Mouse (Mus musculus) brain, embryonic 14.5 days (tissue): Measurements from ENCODE around the gene Cyp4a12a. TPM values are rescaled to one million over a fixed set of nuclear protein-coding genes. Genes with fewer than 3 reads are reported as not detected.
"Not testable (repeated sequence)": the region's sequence is repeated elsewhere in the genome, so short reads cannot be mapped to it uniquely, and the experiment has no call there.

ENCODE experiments used
- DNase-seq: peaks from one replicate; pipeline ENCODE4 v3.0.0-alpha.2; 2011; ENCODE audit warnings: low read depth
- CTCF ChIP-seq: fragments of 200-500 bp; IDR thresholded peaks from 2 replicates; pipeline ENCODE4 v1.5.1; 2012; ENCODE audit warnings: inconsistent platforms, mild to moderate bottlenecking, moderate library complexity, borderline replicate concordance; ENCODE audit not compliant: insufficient read depth, insufficient read length; ENCODE audit errors: extremely low read depth
- POLR2A ChIP-seq: fragments of 200-500 bp; IDR thresholded peaks from 2 replicates; pipeline ENCODE4 v1.6.1; 2012; ENCODE audit warnings: mild to moderate bottlenecking, inconsistent platforms, borderline replicate concordance; ENCODE audit not compliant: poor library complexity, insufficient read depth, insufficient read length, severe bottlenecking; ENCODE audit errors: extremely low read depth
- polyA plus RNA-seq: library from polyadenylated mRNA; depleted of rRNA; stranded (reverse); fragments of >200 nt; gene quantifications from 2 replicates; pipeline ENCODE4 v1.2.3, GENCODE M21; 2012; rRNA removed

Cyp4a12a gene
- not detected in 2 replicates for polyA plus RNA-seq

DNA sequence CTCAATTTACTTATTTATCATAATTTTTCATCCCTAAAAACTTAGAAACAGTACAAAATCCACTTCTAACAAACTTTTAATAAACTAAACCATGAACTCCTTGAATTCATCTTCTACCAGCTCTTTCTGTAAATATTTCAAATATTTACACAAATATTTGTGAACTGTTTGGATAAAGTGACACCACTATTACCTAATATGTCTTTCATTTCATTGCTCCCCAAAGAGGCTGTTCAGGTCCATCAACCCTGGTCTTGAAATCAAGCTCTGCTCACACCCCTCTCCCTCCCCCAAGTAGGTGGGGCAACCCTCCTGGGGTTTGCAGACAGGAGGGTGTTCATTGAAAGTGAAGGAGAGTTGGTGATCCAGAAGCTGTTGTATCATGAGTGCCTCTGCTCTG lies at the start of gene Cyp4a12a:
Cyp4a12a (plus strand) TSS at position 301 of the 400 bp plus-strand sequence.
- not testable (repeated sequence) for DNase-seq

DNA sequence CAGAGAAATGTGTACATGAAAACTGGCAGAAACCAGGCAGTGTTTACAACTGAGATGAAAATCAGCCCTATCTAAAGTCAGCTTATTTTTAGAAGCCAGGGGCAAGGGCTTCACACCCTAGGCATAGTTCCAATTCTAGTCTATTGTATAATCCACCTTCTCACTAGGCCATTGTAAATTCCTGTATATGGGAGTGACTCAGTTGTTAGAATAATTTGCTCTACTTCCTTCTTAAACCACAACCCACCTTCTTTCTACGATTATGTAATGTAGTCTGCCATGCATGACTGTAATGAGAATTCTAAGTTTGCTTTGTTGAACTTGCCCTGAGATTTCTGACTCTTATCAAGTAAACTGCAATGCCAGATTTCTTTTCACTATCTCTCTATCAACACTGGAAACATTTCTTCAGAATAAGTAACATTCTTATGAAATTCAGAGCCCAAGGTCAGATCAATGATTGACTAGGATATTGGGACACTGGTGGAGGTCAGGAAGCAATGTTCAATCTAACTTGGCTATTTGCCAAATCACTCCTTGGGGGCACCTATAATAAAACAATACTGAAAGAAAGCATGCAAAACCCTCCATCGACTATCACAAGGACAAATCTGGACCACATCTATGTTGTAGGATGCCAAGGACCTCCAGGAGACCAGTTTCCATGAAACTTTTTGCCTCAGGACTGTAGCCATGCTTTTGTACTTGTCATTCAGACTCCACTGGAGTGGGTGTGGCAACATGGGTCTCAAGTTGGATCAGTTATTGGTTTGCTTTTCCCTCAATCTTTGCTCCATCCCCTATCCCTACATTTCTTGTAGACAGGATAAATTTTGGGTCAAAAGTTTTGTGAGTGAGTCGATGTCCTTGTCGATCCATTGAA lies 33.9 kb upstream of the Cyp4a12a start:
- DNase-seq = not testable (repeated sequence)

DNA sequence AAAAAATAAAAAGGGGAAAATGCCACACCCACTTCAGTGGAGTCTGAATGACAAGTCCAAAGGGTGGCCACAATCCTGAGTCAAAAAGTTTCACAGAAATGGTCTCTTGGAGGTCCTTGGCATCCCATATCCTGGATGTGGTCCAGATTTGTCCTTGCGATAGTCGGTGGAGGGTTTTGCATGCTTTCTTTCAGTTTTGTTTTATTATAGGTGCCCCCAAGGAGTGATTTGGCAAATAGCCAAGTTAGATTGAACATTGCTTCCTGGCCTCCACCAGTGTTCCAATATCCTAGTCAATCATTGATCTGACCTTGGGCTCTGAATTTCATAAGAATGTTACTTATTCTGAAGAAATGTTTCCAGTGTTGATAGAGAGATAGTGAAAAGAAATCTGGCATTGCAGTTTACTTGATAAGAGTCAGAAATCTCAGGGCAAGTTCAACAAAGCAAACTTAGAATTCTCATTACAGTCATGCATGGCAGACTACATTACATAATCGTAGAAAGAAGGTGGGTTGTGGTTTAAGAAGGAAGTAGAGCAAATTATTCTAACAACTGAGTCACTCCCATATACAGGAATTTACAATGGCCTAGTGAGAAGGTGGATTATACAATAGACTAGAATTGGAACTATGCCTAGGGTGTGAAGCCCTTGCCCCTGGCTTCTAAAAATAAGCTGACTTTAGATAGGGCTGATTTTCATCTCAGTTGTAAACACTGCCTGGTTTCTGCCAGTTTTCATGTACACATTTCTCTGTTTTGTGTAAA lies 20.4 kb upstream of the Cyp4a12a start:
- not testable (repeated sequence) for DNase-seq

DNA sequence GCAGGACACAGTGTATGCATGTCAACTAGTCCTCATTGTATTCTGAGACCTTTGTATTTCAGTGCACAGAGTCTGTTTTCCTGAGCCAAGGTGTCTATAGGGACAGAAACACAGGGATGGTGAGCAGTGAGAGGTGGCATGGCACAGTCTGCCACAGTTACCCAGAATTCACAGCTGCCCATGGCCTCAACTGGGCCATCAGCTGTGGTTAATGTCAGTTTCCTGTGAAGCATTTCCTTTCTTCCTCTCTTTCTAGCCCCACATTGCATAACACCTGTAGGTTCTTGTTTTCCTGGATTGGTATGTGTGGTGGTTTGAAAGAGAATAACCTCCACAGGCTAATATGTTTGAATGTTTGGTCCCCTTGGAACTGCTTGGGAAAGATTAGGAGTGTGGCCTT lies 18.5 kb upstream of the Cyp4a12a start:
- DNase-seq = no peak
- TF ChIP-seq POLR2A (no peak), CTCF (no peak)

DNA sequence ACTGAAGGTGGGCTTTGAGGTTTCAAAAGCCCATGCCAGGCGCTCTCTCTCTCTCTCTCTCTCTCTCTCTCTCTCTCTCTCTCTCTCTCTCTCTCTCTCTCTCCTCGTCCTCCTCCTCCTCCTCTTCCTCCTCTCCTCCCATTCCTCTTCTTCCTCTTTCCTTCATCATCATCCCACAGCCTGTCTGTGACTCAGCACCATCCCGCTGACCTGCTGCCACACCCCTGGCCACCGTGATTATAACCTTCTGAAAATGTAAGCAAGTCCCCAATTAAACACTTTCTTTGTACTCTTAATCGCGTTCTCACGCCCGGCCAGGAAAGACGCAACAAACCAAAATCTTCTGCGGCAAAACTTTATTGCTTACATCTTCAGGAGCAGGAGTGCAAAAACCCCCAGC lies 18.1 kb upstream of the Cyp4a12a start:
- DNase-seq = peak; percentile 2

DNA sequence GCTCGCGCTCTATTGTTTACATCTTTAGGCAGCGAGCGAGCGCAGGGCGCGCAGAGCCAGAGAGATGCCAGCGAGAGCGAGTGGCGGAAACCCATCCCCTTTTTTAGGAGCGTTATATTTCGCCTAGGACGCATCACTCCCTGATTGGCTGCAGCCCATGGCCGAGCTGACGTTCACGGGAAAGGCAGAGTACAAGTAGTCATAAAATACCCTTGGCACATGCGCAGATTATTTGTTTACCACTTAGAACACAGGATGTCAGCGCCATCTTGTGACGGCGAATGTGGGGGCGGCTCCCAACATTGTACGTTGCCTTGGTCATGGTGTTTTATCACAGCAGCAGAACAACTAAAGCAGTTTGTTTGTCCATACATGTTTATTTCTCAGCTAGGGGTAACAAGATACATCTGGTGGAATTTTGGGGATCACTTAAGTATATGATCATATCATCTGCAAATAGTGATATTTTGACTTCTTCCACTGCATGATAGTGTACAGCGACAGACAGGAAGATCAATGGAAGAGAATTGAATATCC lies 17.5 kb upstream of the Cyp4a12a start:
- DNase-seq = peak; percentile 76

DNA sequence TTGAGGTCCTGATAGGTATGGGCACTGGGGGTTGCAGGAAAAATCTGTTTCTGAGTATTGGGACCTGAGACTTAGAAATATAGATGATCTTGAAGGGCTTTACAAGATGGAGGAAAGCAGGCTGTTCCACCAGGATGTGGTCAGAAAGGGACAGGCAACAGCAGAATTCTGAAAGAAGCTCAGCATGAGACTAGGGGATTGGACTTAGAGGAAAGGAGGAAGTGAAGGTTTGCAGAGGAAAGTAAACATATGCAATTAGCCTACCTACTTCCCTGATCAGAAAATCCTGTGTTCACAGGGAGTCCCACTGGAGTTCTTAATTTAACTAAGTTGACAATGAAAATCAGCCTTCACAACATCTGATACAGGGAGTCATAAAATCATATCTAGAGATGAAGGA lies 26.9 kb downstream of the Cyp4a12a start:
- not testable (repeated sequence) for DNase-seq

DNA sequence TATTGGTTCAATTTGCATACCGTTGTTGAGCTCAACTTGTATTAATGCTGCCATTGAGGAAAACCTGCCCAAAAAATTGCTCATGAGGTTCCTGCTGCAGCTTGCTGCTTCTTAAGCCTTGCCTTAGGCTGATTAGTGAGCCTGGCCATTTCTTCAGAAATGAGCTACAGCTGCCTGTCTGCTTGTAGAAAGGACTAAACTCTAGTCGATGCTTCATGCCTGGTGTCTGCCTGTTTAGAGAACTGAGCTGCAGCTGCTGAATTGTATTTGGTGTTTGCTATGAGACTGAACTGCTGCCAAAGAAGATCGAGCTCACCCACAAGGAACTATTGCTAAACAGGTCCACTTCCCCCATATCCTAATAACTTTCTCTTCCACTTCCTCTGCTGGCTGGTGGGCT lies 66.8 kb downstream of the Cyp4a12a start:
- not testable (repeated sequence) for DNase-seq

DNA sequence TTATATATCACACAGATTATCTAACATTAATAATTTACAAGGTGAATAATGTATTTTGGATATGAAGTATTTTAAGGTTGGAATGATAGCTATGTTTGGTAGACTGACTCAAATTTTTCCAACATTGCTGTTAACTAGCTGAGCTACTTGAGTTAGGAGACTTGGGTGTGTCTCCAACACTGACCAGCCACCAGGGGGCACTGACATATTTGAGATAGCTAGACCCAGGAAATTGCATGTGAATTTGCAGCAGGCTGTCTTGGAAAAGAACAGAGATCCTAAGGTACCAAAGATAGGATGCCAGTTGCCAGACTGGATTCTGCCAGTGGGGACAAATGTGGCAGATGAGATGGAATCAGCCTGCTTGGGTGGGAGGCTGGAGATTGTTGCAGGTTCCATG lies 69.2 kb downstream of the Cyp4a12a start:
- DNase-seq = not testable (repeated sequence)

Other genes starting within 250 kb of the Cyp4a12a start
- 20.7 and 29.7 TPM in 2 replicates for gene Tal1, start 242.6 kb upstream of the Cyp4a12a start, polyA plus RNA-seq
- gene Pdzk1ip1, start 210.3 kb upstream of the Cyp4a12a start, polyA plus RNA-seq = 3.4 and 3.9 TPM in 2 replicates
- 4.7 and 7.4 TPM in 2 replicates for gene Cyp4x1, start 164.8 kb upstream of the Cyp4a12a start, polyA plus RNA-seq
- not detected in 2 replicates for gene Cyp4a29, start 57.0 kb upstream of the Cyp4a12a start, polyA plus RNA-seq
- gene Cyp4a12b, start 112.6 kb downstream of the Cyp4a12a start, polyA plus RNA-seq = not detected in 2 replicates
- gene Cyp4a30b, start 153.6 kb downstream of the Cyp4a12a start, polyA plus RNA-seq = not detected in 2 replicates
- gene Cyp4a14, start 197.1 kb downstream of the Cyp4a12a start, polyA plus RNA-seq = not detected in 2 replicates
- gene Cyp4a10, start 219.2 kb downstream of the Cyp4a12a start, polyA plus RNA-seq = not detected in 2 replicates